Mouse (Mus musculus) liver, adult (tissue): ENCODE results near the gene Ttc30b.

Experiments
- GATA4 ChIP-seq: IDR thresholded peaks from 2 replicates; pipeline ENCODE4 v1.6.1; 2014; ENCODE audit warnings: mild to moderate bottlenecking, low read length; ENCODE audit not compliant: insufficient replicate concordance

The Ttc30b gene

GRCm38 (mm10) chr2:75959850-75960365, 21.5 kb upstream of the Ttc30b start:
- no peak for TF ChIP-seq GATA4

- TF ChIP-seq GATA4 = no peak
Observed at GRCm38 (mm10) chr2:75959183-75959849, 20.9 kb upstream of the Ttc30b start.

GRCm38 (mm10) chr2:75955709-75956108, 17.3 kb upstream of the Ttc30b start:
- TF ChIP-seq GATA4 = no peak

- no peak for TF ChIP-seq GATA4
Observed at GRCm38 (mm10) chr2:75953320-75953719, 14.9 kb upstream of the Ttc30b start.

GRCm38 (mm10) chr2:75950685-75951084, 12.3 kb upstream of the Ttc30b start:
- no peak for TF ChIP-seq GATA4

GRCm38 (mm10) chr2:75933541-75933940, 4.8 kb downstream of the Ttc30b start:
- TF ChIP-seq GATA4 = no peak

- no peak for TF ChIP-seq GATA4
Observed at GRCm38 (mm10) chr2:75930941-75931340, 7.4 kb downstream of the Ttc30b start.

GRCm38 (mm10) chr2:75929786-75930444, 8.5 kb downstream of the Ttc30b start:
- TF ChIP-seq GATA4 = no peak

GRCm38 (mm10) chr2:75929141-75929540, 9.2 kb downstream of the Ttc30b start:
- TF ChIP-seq GATA4 = no peak

GRCm38 (mm10) chr2:75928011-75928410, 10.4 kb downstream of the Ttc30b start:
- TF ChIP-seq GATA4 = no peak

GRCm38 (mm10) chr2:75926061-75926460, 12.3 kb downstream of the Ttc30b start:
- no peak for TF ChIP-seq GATA4

- TF ChIP-seq GATA4 = no peak
Observed at GRCm38 (mm10) chr2:75923807-75924340, 14.5 kb downstream of the Ttc30b start.

- TF ChIP-seq GATA4 = no peak
Observed at GRCm38 (mm10) chr2:75915040-75915439, 23.3 kb downstream of the Ttc30b start.

GRCm38 (mm10) chr2:75907142-75907541, 31.2 kb downstream of the Ttc30b start:
- TF ChIP-seq GATA4 = no peak

GRCm38 (mm10) chr2:75901869-75902268, 36.5 kb downstream of the Ttc30b start:
- no peak for TF ChIP-seq GATA4

GRCm38 (mm10) chr2:75900281-75900680, 38.1 kb downstream of the Ttc30b start:
- TF ChIP-seq GATA4 = no peak
